Mouse (Mus musculus): ENCODE measurements around the gene Slc25a21. TPM values are rescaled to one million over a fixed set of nuclear protein-coding genes. Genes with fewer than 3 reads are reported as not detected.

Slc25a21 gene
- total RNA-seq, 2 experiments from 2014 or later = 33.4 to 33.8 TPM

- no peak for ATAC-seq (replicated peaks; ENCODE audit: low FRiP score, poor library complexity, severe bottlenecking)
Observed at GRCm38 (mm10) chr12:56804487-56804886, 392.8 kb downstream of the Slc25a21 start.

- ATAC-seq (replicated peaks; ENCODE audit: low FRiP score, poor library complexity, severe bottlenecking) = no peak
Observed at GRCm38 (mm10) chr12:56798641-56799415, 398.4 kb downstream of the Slc25a21 start.

- no peak for ATAC-seq (replicated peaks; ENCODE audit: low FRiP score, poor library complexity, severe bottlenecking)
Observed at GRCm38 (mm10) chr12:56789236-56789635, 408.0 kb downstream of the Slc25a21 start.

- ATAC-seq (replicated peaks; ENCODE audit: low FRiP score, poor library complexity, severe bottlenecking) = no peak
Observed at GRCm38 (mm10) chr12:56785250-56785649, 412.0 kb downstream of the Slc25a21 start.

GRCm38 (mm10) chr12:56781196-56781595 lies 416.1 kb downstream of the Slc25a21 start:
- ATAC-seq (replicated peaks; ENCODE audit: low FRiP score, poor library complexity, severe bottlenecking) = no peak

- no peak for ATAC-seq (replicated peaks; ENCODE audit: low FRiP score, poor library complexity, severe bottlenecking)
Observed at GRCm38 (mm10) chr12:56779621-56780020, 417.7 kb downstream of the Slc25a21 start.

GRCm38 (mm10) chr12:56773941-56774340 lies 423.3 kb downstream of the Slc25a21 start:
- no peak for ATAC-seq (replicated peaks; ENCODE audit: low FRiP score, poor library complexity, severe bottlenecking)

- no peak for ATAC-seq (replicated peaks; ENCODE audit: low FRiP score, poor library complexity, severe bottlenecking)
Observed at GRCm38 (mm10) chr12:56769421-56769820, 427.9 kb downstream of the Slc25a21 start.

GRCm38 (mm10) chr12:56767474-56767873 lies 429.8 kb downstream of the Slc25a21 start:
- ATAC-seq (replicated peaks; ENCODE audit: low FRiP score, poor library complexity, severe bottlenecking) = no peak

- no peak for ATAC-seq (replicated peaks; ENCODE audit: low FRiP score, poor library complexity, severe bottlenecking)
Observed at GRCm38 (mm10) chr12:56737104-56737503, 460.2 kb downstream of the Slc25a21 start.

GRCm38 (mm10) chr12:56727631-56728030 lies 469.6 kb downstream of the Slc25a21 start:
- no peak for ATAC-seq (replicated peaks; ENCODE audit: low FRiP score, poor library complexity, severe bottlenecking)

GRCm38 (mm10) chr12:56718707-56719051 lies 478.6 kb downstream of the Slc25a21 start:
- no peak for ATAC-seq (replicated peaks; ENCODE audit: low FRiP score, poor library complexity, severe bottlenecking)

- ATAC-seq (replicated peaks; ENCODE audit: low FRiP score, poor library complexity, severe bottlenecking) = no peak
Observed at GRCm38 (mm10) chr12:56717971-56718706, 479.1 kb downstream of the Slc25a21 start.

GRCm38 (mm10) chr12:56701004-56701403 lies 496.3 kb downstream of the Slc25a21 start:
- no peak for ATAC-seq (replicated peaks; ENCODE audit: low FRiP score, poor library complexity, severe bottlenecking)

GRCm38 (mm10) chr12:56699915-56700900 lies 497.1 kb downstream of the Slc25a21 start:
- no peak for ATAC-seq (replicated peaks; ENCODE audit: low FRiP score, poor library complexity, severe bottlenecking)

- no peak for ATAC-seq (replicated peaks; ENCODE audit: low FRiP score, poor library complexity, severe bottlenecking)
Observed at GRCm38 (mm10) chr12:56699351-56699750, 497.9 kb downstream of the Slc25a21 start.

GRCm38 (mm10) chr12:56698191-56698980 lies 498.9 kb downstream of the Slc25a21 start:
- no peak for ATAC-seq (replicated peaks; ENCODE audit: low FRiP score, poor library complexity, severe bottlenecking)

- no peak for ATAC-seq (replicated peaks; ENCODE audit: low FRiP score, poor library complexity, severe bottlenecking)
Observed at GRCm38 (mm10) chr12:56697785-56698184, 499.5 kb downstream of the Slc25a21 start.

- ATAC-seq (replicated peaks; ENCODE audit: low FRiP score, poor library complexity, severe bottlenecking) = no peak
Observed at GRCm38 (mm10) chr12:56697011-56697740, 500.1 kb downstream of the Slc25a21 start.
